Mouse (Mus musculus): Measurements from ENCODE around the gene Osgin1.
A peak's percentile ranks its signal among the peaks of the same experiment; 100 is the strongest.

Osgin1 gene

GRCm38 (mm10) chr8:119433582-119434174 is at the start of gene Osgin1:
Gene Osgin1, plus strand, starts transcription at chr8:119434124.
- DNase-seq (ENCODE audit: low read depth, low spot score), result no peak

GRCm38 (mm10) chr8:119384478-119384877 is 49.4 kb upstream of the Osgin1 start:
- peak; percentile 88 for DNase-seq (ENCODE audit: low read depth, low spot score)

- DNase-seq (ENCODE audit: low read depth, low spot score), result no peak
These were observed 48.1 kb upstream of the Osgin1 start for GRCm38 (mm10) chr8:119385854-119386253.

- DNase-seq (ENCODE audit: low read depth, low spot score), result no peak
These were observed 46.9 kb upstream of the Osgin1 start for GRCm38 (mm10) chr8:119386988-119387387.

GRCm38 (mm10) chr8:119394097-119394496 is 39.8 kb upstream of the Osgin1 start:
- no peak for DNase-seq (ENCODE audit: low read depth, low spot score)

GRCm38 (mm10) chr8:119394524-119395026 is 39.3 kb upstream of the Osgin1 start, which contains the start of gene Mlycd:
Gene Mlycd, plus strand, starts transcription at chr8:119394878.
- DNase-seq (ENCODE audit: low read depth, low spot score), result peak; percentile 97

- DNase-seq (ENCODE audit: low read depth, low spot score), result peak; percentile 67
These were observed 38.6 kb upstream of the Osgin1 start for GRCm38 (mm10) chr8:119395072-119395950.

- DNase-seq (ENCODE audit: low read depth, low spot score), result no peak
These were observed 35.4 kb upstream of the Osgin1 start for GRCm38 (mm10) chr8:119398558-119398957.

- no peak for DNase-seq (ENCODE audit: low read depth, low spot score)
These were observed 34.7 kb upstream of the Osgin1 start for GRCm38 (mm10) chr8:119399255-119399654.

GRCm38 (mm10) chr8:119400122-119400671 is 33.7 kb upstream of the Osgin1 start:
- no peak for DNase-seq (ENCODE audit: low read depth, low spot score)

- no peak for DNase-seq (ENCODE audit: low read depth, low spot score)
These were observed 33.0 kb upstream of the Osgin1 start for GRCm38 (mm10) chr8:119400904-119401303.

GRCm38 (mm10) chr8:119403912-119404311 is 30.0 kb upstream of the Osgin1 start:
- DNase-seq (ENCODE audit: low read depth, low spot score), result no peak

GRCm38 (mm10) chr8:119404648-119405047 is 29.3 kb upstream of the Osgin1 start:
- no peak for DNase-seq (ENCODE audit: low read depth, low spot score)

- DNase-seq (ENCODE audit: low read depth, low spot score), result peak; percentile 67
These were observed 25.6 kb upstream of the Osgin1 start for GRCm38 (mm10) chr8:119408311-119408710.

GRCm38 (mm10) chr8:119412037-119412734 is 21.7 kb upstream of the Osgin1 start:
- DNase-seq (ENCODE audit: low read depth, low spot score), result peak; percentile 42

- DNase-seq (ENCODE audit: low read depth, low spot score), result peak; percentile 91
These were observed 21.0 kb upstream of the Osgin1 start for GRCm38 (mm10) chr8:119412735-119413498.

GRCm38 (mm10) chr8:119413605-119414004 is 20.3 kb upstream of the Osgin1 start:
- DNase-seq (ENCODE audit: low read depth, low spot score), result no peak

GRCm38 (mm10) chr8:119420318-119420717 is 13.6 kb upstream of the Osgin1 start:
- DNase-seq (ENCODE audit: low read depth, low spot score), result no peak

GRCm38 (mm10) chr8:119421603-119422122 is 12.3 kb upstream of the Osgin1 start:
- DNase-seq (ENCODE audit: low read depth, low spot score), result no peak

GRCm38 (mm10) chr8:119422123-119422711 is 11.7 kb upstream of the Osgin1 start:
- no peak for DNase-seq (ENCODE audit: low read depth, low spot score)
